Mouse (Mus musculus) G1E-ER4 (cell line): Measurements from ENCODE around the gene Krt16. TPM values are rescaled to one million over a fixed set of nuclear protein-coding genes. Genes with fewer than 3 reads are reported as not detected.

ENCODE experiments used
- GATA1 ChIP-seq: IDR thresholded peaks from one replicate; pipeline ENCODE4 v1.8.0; 2012; ENCODE audit warnings: low read length, inconsistent platforms
- polyA plus RNA-seq: library from polyadenylated mRNA; stranded (reverse); fragments of >175 nt; gene quantifications from 2 replicates; pipeline ENCODE4 v1.2.3, GENCODE M21; 2012

Krt16 gene
- polyA plus RNA-seq: not detected in 2 replicates

DNA sequence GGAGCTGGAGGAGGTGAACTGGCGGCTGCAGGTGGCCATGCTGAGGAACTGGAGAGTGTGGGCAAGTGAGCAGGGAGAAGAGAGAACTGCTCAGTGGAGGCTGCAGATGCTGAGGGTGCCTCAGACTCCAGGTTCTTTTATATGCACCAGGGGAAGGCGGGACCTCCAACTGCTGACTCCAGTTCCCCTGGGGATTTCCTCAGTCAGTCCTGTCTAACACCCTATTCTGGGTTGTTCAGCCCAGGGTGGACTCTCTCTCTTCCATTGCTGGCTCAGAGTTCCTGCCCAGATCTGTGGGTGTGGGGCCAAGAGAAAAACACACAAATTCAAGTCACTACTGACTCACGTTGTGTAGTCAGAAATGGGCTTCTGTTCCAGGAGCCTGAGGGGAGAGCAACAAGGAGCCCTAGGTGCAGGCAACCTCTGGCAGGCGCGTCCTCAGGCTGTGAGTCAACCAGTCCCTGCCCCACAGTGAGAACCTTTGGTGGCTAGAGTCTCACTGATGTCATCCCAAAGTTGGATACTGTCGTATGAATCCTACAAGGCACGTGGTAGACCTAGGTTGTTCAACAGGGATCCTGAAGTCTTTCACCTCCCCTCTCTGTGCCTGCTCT, at the start of gene Krt16:
TSS of gene Krt16 (minus strand) at position 51 of the 614 bp plus-strand sequence.
- TF ChIP-seq GATA1: no peak

DNA sequence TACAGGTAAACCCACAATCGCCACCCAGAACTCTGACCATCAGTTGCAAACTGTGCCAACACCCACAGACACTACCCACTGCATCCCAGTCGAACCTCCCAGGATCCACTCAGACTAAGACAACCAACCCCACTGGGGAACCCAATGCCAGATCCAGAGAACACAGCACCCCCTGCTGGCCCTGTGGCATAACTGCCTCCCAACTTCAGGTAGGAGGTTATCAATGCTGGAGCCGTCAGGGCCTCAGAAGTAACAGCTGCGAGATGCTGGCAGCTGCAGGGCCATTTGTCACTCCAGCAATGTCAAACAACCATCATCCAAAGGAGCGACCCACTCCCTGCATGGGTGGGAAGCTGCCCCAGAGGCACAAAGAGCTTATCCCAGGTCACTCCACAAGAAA, 49.1 kb upstream of the Krt16 start:
- no peak for TF ChIP-seq GATA1

- TF ChIP-seq GATA1: no peak
Measured at GRCm38 (mm10) chr11:100295308-100295707, 46.6 kb upstream of the Krt16 start.

GRCm38 (mm10) chr11:100292884-100293283, 44.2 kb upstream of the Krt16 start:
- no peak for TF ChIP-seq GATA1

DNA sequence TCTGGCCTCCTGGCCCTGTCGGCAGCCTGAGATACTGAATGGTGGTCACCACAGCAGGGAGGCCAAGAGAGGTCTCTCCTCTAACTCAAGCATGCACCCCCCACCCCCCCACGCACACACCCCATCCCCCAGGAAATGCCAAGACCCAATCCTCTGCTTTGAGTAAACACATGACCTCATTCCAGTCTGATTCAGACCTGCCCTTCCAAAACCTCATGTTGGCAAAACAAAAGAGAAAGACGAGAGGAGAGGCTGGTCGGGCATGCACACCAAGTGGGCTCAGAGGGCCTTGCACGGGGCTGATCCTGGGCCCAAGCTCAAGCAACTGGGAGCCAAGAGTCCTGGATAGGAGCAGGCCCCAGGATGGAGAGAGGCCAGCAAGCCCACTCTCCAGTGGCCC, 41.5 kb upstream of the Krt16 start:
- no peak for TF ChIP-seq GATA1

DNA sequence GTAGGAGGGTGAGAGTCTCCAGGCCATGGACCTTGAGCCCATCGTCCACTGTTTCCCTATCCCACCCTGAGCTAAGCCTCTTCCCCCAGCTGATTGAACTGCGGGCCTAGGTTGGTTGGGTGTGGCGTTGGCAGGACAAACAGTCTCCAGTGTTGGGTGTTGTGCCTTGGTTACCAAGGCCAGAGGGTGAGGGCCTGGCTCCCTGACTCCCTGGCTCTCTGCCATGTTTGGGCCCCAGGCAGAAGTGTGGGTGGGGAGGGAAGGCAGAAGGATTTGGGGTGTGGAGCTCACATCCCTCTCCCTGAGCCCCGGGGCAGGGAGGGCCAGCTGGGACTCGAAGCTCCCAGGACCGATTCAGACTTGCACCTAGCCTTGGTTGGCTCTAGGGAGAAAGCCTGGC, 40.2 kb upstream of the Krt16 start:
- TF ChIP-seq GATA1: no peak

- no peak for TF ChIP-seq GATA1
Measured at GRCm38 (mm10) chr11:100287024-100287423, 38.3 kb upstream of the Krt16 start.

DNA sequence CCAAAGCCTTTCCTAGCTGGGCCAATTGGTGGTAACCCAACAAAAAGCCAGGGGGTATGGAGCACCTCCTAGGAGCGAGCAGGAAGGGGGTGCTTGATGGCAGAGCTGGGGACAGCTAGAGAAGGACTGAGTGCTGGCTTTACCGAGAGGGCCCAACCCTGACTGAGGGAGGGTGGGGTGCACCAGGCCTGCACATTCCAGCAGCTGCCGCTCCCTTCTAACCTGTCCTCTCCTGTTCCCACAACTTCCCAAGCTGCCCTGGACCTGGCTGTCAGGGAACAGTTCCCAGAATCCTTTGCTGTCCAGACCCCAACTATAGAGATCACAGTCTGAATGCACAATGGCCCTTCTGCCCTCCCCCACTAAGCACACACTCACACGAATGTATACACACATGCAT, 36.3 kb upstream of the Krt16 start:
- TF ChIP-seq GATA1: no peak

DNA sequence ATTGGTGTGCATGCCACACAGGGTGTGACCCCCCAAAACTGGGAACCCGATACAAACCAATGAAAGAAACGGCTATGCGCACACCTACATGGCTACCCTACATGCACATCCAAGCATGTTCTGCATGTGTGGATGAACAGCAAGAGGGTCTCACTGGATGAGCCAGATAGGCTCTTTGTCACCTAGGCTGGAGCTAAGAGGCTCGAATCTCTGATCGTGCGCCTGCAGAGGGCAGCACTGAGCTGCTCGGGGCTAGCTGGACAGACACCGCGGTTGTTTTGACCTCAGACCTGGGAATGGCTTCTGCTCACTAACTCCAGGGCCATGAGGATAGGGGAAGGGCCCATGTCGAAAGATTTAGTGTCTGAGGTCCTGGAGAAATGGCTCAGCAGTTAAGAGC, 33.8 kb upstream of the Krt16 start:
- no peak for TF ChIP-seq GATA1

- no peak for TF ChIP-seq GATA1
Measured at GRCm38 (mm10) chr11:100281596-100282544, 33.2 kb upstream of the Krt16 start.

GRCm38 (mm10) chr11:100278759-100279158, 30.1 kb upstream of the Krt16 start:
- no peak for TF ChIP-seq GATA1

DNA sequence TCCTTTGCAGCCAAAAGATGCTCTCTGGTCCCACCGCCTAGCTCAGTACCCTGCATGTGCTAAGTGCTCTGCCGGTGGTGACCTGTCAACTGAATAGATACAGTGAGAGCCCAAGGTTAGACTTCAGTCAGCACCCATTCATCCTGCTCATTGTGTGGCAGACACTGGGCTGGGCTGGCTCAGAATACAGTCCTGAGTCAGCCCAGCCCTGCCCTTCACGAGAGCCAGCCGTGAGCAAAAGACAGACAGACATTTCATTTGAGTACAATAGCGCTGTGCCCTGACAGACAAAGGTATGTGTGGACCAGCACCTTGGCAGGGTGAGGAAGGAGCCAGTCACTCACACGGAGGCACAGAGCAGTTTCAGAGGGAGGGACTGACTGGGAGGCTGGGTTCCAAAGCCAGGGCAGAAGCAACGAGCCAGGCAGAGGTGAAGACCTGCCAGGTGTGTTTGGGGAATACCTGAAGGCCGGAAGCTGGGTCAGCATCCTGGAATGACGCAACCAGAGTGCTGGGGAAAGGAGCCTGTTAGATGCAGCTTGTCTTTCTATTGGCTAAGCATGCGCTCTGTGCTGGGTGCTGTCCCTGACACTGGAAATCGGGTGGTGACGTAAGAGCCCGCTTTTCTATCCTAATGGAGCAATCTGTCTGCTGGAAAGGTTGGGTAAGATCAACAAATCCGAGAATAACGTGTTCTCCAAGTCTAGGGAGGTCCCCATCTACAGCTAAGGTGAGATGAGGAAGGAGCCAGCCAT, 29.2 kb upstream of the Krt16 start:
- TF ChIP-seq GATA1: no peak

- no peak for TF ChIP-seq GATA1
Measured at GRCm38 (mm10) chr11:100275466-100275865, 26.8 kb upstream of the Krt16 start.

DNA sequence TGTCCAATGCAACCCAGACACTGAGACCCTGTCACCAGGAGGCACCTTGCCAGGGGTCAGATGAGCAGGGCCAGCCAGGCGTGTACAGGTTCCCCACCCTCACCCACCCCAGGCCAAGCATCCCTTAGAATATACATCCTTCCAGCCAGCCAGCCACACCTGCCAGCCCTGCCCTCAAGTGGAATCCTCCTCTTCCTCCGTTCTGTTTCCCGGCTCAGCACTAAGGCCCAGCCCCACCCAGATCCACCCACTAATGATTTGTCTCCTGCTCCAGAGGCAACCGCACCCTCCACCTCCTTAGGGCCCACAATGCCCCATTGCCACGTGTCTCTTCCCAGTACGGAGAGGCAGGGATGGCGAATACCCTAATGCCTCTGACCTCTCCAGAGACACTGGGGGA, 26.0 kb upstream of the Krt16 start:
- TF ChIP-seq GATA1: no peak

GRCm38 (mm10) chr11:100271878-100272277, 23.2 kb upstream of the Krt16 start:
- no peak for TF ChIP-seq GATA1

DNA sequence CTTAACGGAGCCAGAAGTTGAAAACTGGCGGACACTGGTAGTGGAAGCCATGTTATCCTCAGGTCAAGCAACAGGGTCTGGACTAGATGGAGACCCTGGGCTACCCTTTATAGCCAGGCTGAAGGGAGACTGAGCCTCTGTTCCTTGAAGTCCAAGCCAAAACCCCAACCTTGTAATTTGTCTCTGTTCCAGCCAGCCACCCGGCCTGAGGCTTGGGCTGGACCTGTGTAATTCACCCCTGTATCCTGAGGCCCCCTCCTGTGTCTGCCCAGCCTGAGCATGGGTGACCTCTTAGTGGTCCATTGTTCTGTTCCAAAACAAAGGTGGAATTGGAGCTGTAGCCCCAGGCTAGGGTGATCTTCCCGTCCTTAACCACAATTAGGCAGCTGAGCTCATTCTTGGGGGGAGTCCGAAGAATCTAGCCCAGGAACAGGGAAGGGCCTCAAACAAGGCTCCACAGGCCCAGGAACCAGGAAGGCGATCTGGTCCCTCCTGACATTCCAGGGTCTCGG, 21.2 kb upstream of the Krt16 start, which contains the start of gene Krt42:
TSS of gene Krt42 (minus strand) at position 51 of the 512 bp plus-strand sequence.
- TF ChIP-seq GATA1: no peak
